Mouse (Mus musculus) forebrain, embryonic 11.5 days (tissue): ENCODE measurements at regions not wholly inside any gene's neighbourhood (a gene's known extent, or its start where the extent isn't known, plus 50 kb on each side); places are given as distances from the start of the nearest gene placed in this dataset.

Experiments used
- ATAC-seq: fragments of 200-750 bp; cut with Nextera tagmentation; replicated peaks from 2 replicates; pipeline ENCODE4 v1.8.0; 2017; ENCODE audit warnings: moderate TSS enrichment; ENCODE audit not compliant: low FRiP score
- DNase-seq: peaks from one replicate; pipeline ENCODE4 v3.0.0-alpha.2; 2017; ENCODE audit warnings: low spot score
- H3K27ac ChIP-seq: fragments of 300-500 bp; sonication (generic); 2 replicates; pipeline ENCODE4 v1.5.1; 2014; ENCODE audit warnings: low read depth, low read length
- H3K27me3 ChIP-seq: fragments of 300-500 bp; sonication (generic); 2 replicates; pipeline ENCODE4 v1.6.1; 2014; ENCODE audit warnings: mild to moderate bottlenecking, low read length, mixed read lengths; ENCODE audit not compliant: control insufficient read depth, insufficient read depth
- H3K36me3 ChIP-seq: fragments of 300-500 bp; sonication (generic); 2 replicates; pipeline ENCODE4 v1.6.1; 2014; ENCODE audit warnings: mild to moderate bottlenecking, low read length, moderate library complexity, mixed read lengths; ENCODE audit not compliant: control insufficient read depth, insufficient read depth
- H3K4me1 ChIP-seq: fragments of 300-500 bp; sonication (generic); replicated peaks from 2 replicates; pipeline ENCODE4 v1.6.1; 2014; ENCODE audit warnings: low read length, mixed read lengths; ENCODE audit not compliant: control insufficient read depth, insufficient read depth
- H3K4me2 ChIP-seq: fragments of 300-500 bp; sonication (generic); 2 replicates; pipeline ENCODE4 v1.6.1; 2014; ENCODE audit warnings: low read depth, mild to moderate bottlenecking, low read length, moderate library complexity, mixed read lengths; ENCODE audit not compliant: severe bottlenecking
- H3K4me3 ChIP-seq: fragments of 300-500 bp; sonication (generic); 2 replicates; pipeline ENCODE4 v1.5.1; 2014; ENCODE audit warnings: low read depth, low read length
- H3K9ac ChIP-seq: fragments of 300-500 bp; sonication (generic); 2 replicates; pipeline ENCODE4 v1.6.1; 2014; ENCODE audit warnings: low read length
- H3K9me3 ChIP-seq: fragments of 300-500 bp; sonication (generic); 2 replicates; pipeline ENCODE4 v1.6.1; 2016; ENCODE audit warnings: low read length, mixed read lengths; ENCODE audit not compliant: control insufficient read depth
- WGBS: fragments of 180-500 bp; shearing (Covaris S2); extraction: QIAGEN DNeasy Blood & Tissue Kit; methylation state at CpG from one replicate; pipeline ENCODE4 v1.1.7; 2014; 5-methylcytosine and 5-hydroxymethylcytosine counted together

- no peaks in the 10 kb centered on the region for H3K9me3 ChIP-seq
- H3K4me3 ChIP-seq: no peak overlapping the region
- no peaks in the 10 kb centered on the region for H3K36me3 ChIP-seq
- H3K27me3 ChIP-seq: no peaks in the 10 kb centered on the region
- 75% methylated on average over 8 of the region's 8 CpGs for WGBS
- no peak overlapping the region for H3K4me2 ChIP-seq
- H3K4me1 ChIP-seq: no peaks in the 10 kb centered on the region
- ATAC-seq: no peak
- DNase-seq: no peak
- no peak overlapping the region for H3K9ac ChIP-seq
- no peak overlapping the region for H3K27ac ChIP-seq
Observed at GRCm38 (mm10) chr3:143822564-143823394, 382.2 kb downstream of the Lmo4 start.

GRCm38 (mm10) chr3:143807544-143807943 lies 397.5 kb downstream of the Lmo4 start:
- Histone ChIP-seq H3K9ac (no peak overlapping the region), H3K9me3 (no peaks in the 10 kb centered on the region), H3K4me3 (no peak overlapping the region), H3K27ac (no peak overlapping the region), H3K4me2 (no peak overlapping the region), H3K4me1 (no peaks in the 10 kb centered on the region), H3K36me3 (no peaks in the 10 kb centered on the region), H3K27me3 (no peaks in the 10 kb centered on the region)
- no peak for DNase-seq
- no peak for ATAC-seq
- WGBS: 92% methylated on average over 8 of the region's 8 CpGs

- WGBS: 94% methylated on average over 3 of the region's 3 CpGs
- no peak for DNase-seq
- H3K27me3 ChIP-seq: no peaks in the 10 kb centered on the region
- no peaks in the 10 kb centered on the region for H3K36me3 ChIP-seq
- no peaks in the 10 kb centered on the region for H3K4me1 ChIP-seq
- ATAC-seq: no peak
- no peak overlapping the region for H3K9ac ChIP-seq
- H3K4me3 ChIP-seq: no peak overlapping the region
- no peak overlapping the region for H3K4me2 ChIP-seq
- no peak overlapping the region for H3K27ac ChIP-seq
- no peaks in the 10 kb centered on the region for H3K9me3 ChIP-seq
Observed at GRCm38 (mm10) chr3:143806940-143807339, 398.1 kb downstream of the Lmo4 start.

- 55% methylated on average over 5 of the region's 5 CpGs for WGBS
Observed at GRCm38 (mm10) chr3:143797850-143798249, 407.2 kb downstream of the Lmo4 start.

DNA sequence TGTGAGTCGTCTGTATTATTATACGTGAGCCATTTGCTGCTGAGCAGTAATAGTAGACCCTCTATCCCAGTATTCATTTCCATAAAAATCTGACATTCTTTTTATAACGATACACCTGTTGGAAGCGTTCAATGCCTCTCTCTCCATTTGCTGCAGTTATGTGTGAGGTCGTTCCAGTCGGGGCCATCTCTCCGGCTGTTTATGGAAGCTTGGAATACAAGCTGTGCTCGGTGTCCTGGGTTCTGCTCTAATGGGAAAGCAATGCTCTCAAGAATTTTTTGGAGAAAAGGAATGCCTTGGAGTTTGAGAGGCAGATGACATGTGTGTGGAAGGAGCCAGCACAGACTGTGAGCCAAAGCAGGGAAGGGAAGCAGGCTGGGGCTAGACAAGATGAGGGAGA lies 414.1 kb downstream of the Lmo4 start:
- no peak for DNase-seq
- H3K4me1 ChIP-seq: peaks cover 2% of the 10 kb centered on the region; the same call in 1 of the 2 replicates
- H3K9me3 ChIP-seq: no peaks in the 10 kb centered on the region
- no peak for ATAC-seq
- 84% methylated on average over 8 of the region's 8 CpGs for WGBS
- no peak overlapping the region for H3K9ac ChIP-seq
- no peak overlapping the region for H3K4me3 ChIP-seq
- no peaks in the 10 kb centered on the region for H3K36me3 ChIP-seq
- H3K27me3 ChIP-seq: no peaks in the 10 kb centered on the region
- no peak overlapping the region for H3K4me2 ChIP-seq
- H3K27ac ChIP-seq: no peak overlapping the region

More at GRCm38 (mm10) chr3:143797850-143798249, 407.2 kb downstream of the Lmo4 start:
- H3K27ac ChIP-seq: no peak overlapping the region
- no peaks in the 10 kb centered on the region for H3K4me1 ChIP-seq
- H3K27me3 ChIP-seq: no peaks in the 10 kb centered on the region
- no peak overlapping the region for H3K4me3 ChIP-seq
- ATAC-seq: no peak
- no peak overlapping the region for H3K4me2 ChIP-seq
- no peaks in the 10 kb centered on the region for H3K9me3 ChIP-seq
- peak; percentile 53 for DNase-seq
- no peaks in the 10 kb centered on the region for H3K36me3 ChIP-seq
- H3K9ac ChIP-seq: no peak overlapping the region

DNA sequence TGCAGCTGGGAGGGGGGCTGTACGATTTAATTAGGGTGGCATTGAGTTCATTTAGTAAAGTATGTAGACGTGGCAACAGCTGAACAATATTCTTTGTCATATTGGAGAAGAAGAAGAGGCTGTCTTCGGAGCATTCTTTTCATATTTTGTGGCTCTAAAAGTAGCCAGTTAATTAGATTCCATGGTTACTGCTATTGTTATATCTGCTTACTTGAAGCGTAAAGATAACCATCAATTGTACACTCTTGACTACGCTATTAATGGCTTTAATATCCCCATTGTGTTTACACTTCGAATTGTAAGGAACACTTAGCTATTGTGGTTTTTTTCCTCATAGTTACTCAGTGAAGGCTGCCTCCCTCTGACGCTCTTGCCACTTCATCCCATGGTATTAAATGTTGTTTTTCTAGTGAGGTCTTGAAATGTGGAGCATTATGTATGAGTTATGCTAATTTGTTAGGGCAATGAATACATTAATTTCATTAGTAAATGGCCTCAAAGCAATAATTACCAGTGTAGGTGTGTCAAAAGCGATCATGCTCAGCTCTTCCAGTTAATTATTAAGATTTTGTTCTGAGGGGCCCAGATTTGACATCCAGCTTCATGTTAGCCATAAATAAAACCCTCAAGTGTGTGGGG lies 415.0 kb downstream of the Lmo4 start:
- no peak overlapping the region for H3K4me2 ChIP-seq
- H3K9ac ChIP-seq: no peak overlapping the region
- H3K9me3 ChIP-seq: no peaks in the 10 kb centered on the region
- no peaks in the 10 kb centered on the region for H3K27me3 ChIP-seq
- ATAC-seq (no peak), DNase-seq (no peak)
- no peak overlapping the region for H3K27ac ChIP-seq
- 33% methylated on average over 8 of the region's 8 CpGs for WGBS
- H3K36me3 ChIP-seq: no peaks in the 10 kb centered on the region
- H3K4me1 ChIP-seq: peaks cover 2% of the 10 kb centered on the region; the same call in 1 of the 2 replicates
- H3K4me3 ChIP-seq: no peak overlapping the region

DNA sequence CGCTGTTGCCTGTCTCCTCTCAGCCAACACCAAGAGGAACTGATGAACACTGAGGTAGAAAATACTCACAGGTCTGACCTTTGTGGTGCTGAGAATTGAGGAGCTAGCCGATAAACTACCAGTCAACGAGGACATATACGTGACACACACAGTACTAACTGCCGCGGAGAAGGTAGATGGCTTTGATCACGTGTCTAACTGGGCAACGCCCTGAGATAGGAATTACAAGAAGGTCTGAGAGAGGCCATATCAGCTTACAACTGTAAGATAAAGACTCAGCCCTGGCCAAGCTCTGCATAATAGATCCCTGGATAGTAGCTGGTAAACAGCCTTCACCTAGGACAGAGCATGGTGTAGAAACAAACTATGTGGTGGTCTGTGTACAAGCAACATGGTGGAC lies 418.1 kb downstream of the Lmo4 start:
- Histone ChIP-seq H3K36me3 (no peaks in the 10 kb centered on the region), H3K4me1 (peaks cover 2% of the 10 kb centered on the region; the same call in 1 of the 2 replicates), H3K9me3 (no peaks in the 10 kb centered on the region), H3K27me3 (no peaks in the 10 kb centered on the region), H3K9ac (no peak overlapping the region), H3K4me3 (no peak overlapping the region), H3K4me2 (no peak overlapping the region), H3K27ac (no peak overlapping the region)
- ATAC-seq (no peak), DNase-seq (no peak)
- 95% methylated on average over 8 of the region's 8 CpGs for WGBS

DNA sequence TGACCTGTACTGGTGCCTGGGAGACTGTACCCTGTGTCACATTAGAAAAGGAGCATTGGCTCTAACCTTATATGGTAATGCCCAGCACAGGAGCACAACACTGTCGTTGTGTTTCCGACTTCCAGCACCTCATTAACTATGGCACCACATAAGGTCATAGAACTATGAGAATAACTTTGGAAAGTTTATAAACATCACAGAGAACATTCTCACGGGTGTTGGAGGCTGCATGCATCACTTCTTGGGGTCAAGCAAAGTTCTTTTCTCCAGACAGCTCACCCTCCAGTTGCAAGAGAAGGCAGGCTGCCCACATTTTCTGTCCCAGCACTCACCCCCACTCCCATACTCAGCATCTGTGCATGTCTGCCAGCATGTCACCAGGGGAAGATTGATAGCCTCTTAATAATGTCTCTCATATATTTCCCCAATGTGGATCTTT lies 420.6 kb downstream of the Lmo4 start:
- 86% methylated on average over 3 of the region's 3 CpGs for WGBS
- no peak for ATAC-seq
- DNase-seq: no peak
- Histone ChIP-seq H3K27ac (no peak overlapping the region), H3K27me3 (no peaks in the 10 kb centered on the region), H3K9me3 (no peaks in the 10 kb centered on the region), H3K9ac (no peak overlapping the region), H3K4me2 (no peak overlapping the region), H3K36me3 (no peaks in the 10 kb centered on the region), H3K4me1 (no peaks in the 10 kb centered on the region), H3K4me3 (no peak overlapping the region)
